Mouse (Mus musculus): ENCODE measurements around the gene Exoc4.

DNA sequence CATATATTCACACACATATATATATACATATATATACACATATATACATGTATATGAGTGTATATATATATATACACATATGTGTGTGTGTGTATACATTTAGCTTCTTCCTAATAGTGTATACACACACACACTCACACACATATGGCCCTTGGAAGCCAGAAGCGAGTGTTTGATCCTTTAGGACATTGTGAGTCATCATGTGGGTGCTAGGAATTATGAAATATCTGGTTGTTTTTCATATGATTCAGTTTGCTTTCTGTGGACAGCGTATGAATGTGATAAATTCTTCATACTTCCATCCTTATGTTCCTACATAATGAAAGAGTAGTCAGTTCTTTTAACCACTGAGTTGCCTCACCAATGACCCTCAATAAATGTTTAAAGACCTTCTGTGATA lies 473.9 kb downstream of the Exoc4 start:
- TF ChIP-seq CTCF (IDR thresholded peaks at IDR 0.05; ENCODE audit: low read depth) (no peak), EP300 (IDR thresholded peaks at IDR 0.05; ENCODE audit: low read depth) (no peak)
